8 mouse cellular contexts compared by ENCODE assay signal in the genomic region with DNA sequence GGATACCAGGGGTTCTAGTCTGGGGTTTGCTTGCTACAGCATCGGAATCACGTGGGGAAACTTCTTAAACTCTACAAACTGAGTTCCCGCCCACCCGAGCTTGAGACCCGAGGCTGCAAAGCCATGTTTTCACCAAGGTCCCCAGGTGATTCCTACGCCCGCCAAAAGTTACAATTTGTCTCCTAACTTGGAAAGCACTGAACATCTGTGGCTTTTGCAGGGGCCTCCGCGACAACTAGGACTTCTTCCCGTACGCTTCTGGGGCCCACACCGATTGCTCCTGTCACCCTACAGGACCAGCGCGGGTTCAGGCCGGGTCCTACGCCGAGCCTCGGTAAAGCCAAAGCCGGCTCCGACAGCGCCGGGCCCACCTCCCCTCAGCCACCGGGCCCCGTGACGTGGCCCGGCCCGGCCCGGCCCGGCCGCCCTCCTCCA. TPM values are rescaled to one million over a fixed set of nuclear protein-coding genes. Genes with fewer than 3 reads are reported as not detected.
DNase-seq lines count a peak whose midpoint lies in the region; ATAC-seq and TF ChIP-seq lines count a peak whose summit lies in the region.

No protein-coding gene starts in this region.

- H3K36me3 ChIP-seq in liver, adult 2 months (ENCODE audit: control insufficient read depth, insufficient read depth, low read length) = peaks cover 3% of the 10 kb centered on the region; the same call in 1 of the 2 replicates
- no peaks in the 10 kb centered on the region for H3K36me3 ChIP-seq in heart, postnatal 0 days (replicated peaks; ENCODE audit: control insufficient read depth, insufficient read depth, low read length)

- TF ChIP-seq CTCF in liver, adult 2 months (IDR thresholded peaks at IDR 0.05; ENCODE audit: low read depth, low read length) = no peak
- no peak for TF ChIP-seq CTCF in heart, postnatal 0 days (IDR thresholded peaks at IDR 0.05; ENCODE audit: low read depth)

- peak overlapping the region; percentile 80 for H3K27ac ChIP-seq in liver, adult 2 months (replicated peaks; ENCODE audit: insufficient read depth, low read depth, low read length)
- peak overlapping the region; percentile 79 for H3K27ac ChIP-seq in heart, postnatal 0 days (ENCODE audit: low read depth)

- H3K4me1 ChIP-seq in liver, adult 2 months (ENCODE audit: control insufficient read depth, insufficient read depth, low read length) = peaks cover 11% of the 10 kb centered on the region
- peaks cover 10% of the 10 kb centered on the region; the same call in 1 of the 2 replicates for H3K4me1 ChIP-seq in heart, postnatal 0 days (ENCODE audit: control insufficient read depth, insufficient read depth)

- under 1% methylated on average over 30 of the region's 30 CpGs for WGBS in liver, adult 2 months
- WGBS in heart, postnatal 0 days = under 1% methylated on average over 29 of the region's 30 CpGs

- no peak for DNase-seq in liver, adult 2 months (ENCODE audit: extremely low read depth, low read depth, low spot score)
- DNase-seq in liver (no peak), ZHBTc4 (ENCODE audit: low read depth, low spot score) (peak; percentile 74)
- DNase-seq in heart, postnatal 0 days (ENCODE audit: low spot score) = no peak
- DNase-seq in lung, postnatal 36 days = peak; percentile 42
- DNase-seq in spleen, postnatal 14 days (ENCODE audit: low spot score in 2 of 2) = no peak
- no peak for DNase-seq in gastrocnemius, postnatal 4 days (ENCODE audit: low spot score in 2 of 2)
- DNase-seq in layer of hippocampus, adult 11-12 months (ENCODE audit: low spot score) = no peak

- no peak for TF ChIP-seq EP300 in heart, postnatal 0 days (IDR thresholded peaks at IDR 0.05; ENCODE audit: low read depth)

- peaks cover 24% of the 10 kb centered on the region; the same call in 1 of the 2 replicates for H3K79me2 ChIP-seq in liver, adult 2 months (ENCODE audit: control insufficient read depth, insufficient read depth, low read length)

- H3K9me3 ChIP-seq in heart, postnatal 0 days (replicated peaks; ENCODE audit: control insufficient read depth, low read length) = no peaks in the 10 kb centered on the region

- peak overlapping the region; percentile 92 for H3K4me3 ChIP-seq in liver, adult 2 months (ENCODE audit: insufficient read depth, low read depth, low read length)
- peak overlapping the region; percentile 98 for H3K4me3 ChIP-seq in heart, postnatal 0 days (ENCODE audit: low read depth, low read length)

- peak; percentile 37 for ATAC-seq in heart, postnatal 0 days (ENCODE audit: insufficient read depth, low read depth)

- H3K4me2 ChIP-seq in heart, postnatal 0 days (ENCODE audit: low read depth, low read length) = peak overlapping the region; percentile 81

- TF ChIP-seq POLR2A in liver, adult 2 months (IDR thresholded peaks at IDR 0.05; ENCODE audit: extremely low read depth, insufficient read depth, low read length) = no peak

- no peaks in the 10 kb centered on the region for H3K27me3 ChIP-seq in liver, adult 2 months (ENCODE audit: control insufficient read depth, insufficient read depth, low read length)
- no peaks in the 10 kb centered on the region for H3K27me3 ChIP-seq in heart, postnatal 0 days (ENCODE audit: control insufficient read depth, insufficient read depth, low read length)

- peak overlapping the region; percentile 90 for H3K9ac ChIP-seq in liver, adult 2 months (ENCODE audit: low read depth, low read length)
- peak overlapping the region; percentile 94 for H3K9ac ChIP-seq in heart, postnatal 0 days (replicated peaks; ENCODE audit: low read depth, low read length)

RNA-seq across cellular contexts. Expression of a gene that starts 0.5 kb away (rescaled TPM):
- total RNA-seq in liver, adult 2 months (2014; rRNA removed) = 102 and 112 TPM in 2 replicates
- 41.4 and 45.5 TPM in 2 replicates for polyA plus RNA-seq in liver, adult 2 months (2012; rRNA removed)
- total RNA-seq in heart, postnatal 0 days (2014; rRNA removed; ENCODE audit: low replicate concordance) = 75.6 and 96.8 TPM in 2 replicates
- polyA plus RNA-seq in heart, postnatal 0 days (2015; fragmentation: Nextera tagmentation; extraction: Ambion mirVana) = 46.4 and 49.9 TPM in 2 replicates
- total RNA-seq in gastrocnemius, postnatal 4 days (2021) = 10 to 100 TPM; 57.9 to 73.5 TPM

RNA-seq across cellular contexts. Expression of a gene that starts 0.5 kb away (rescaled TPM):
- 30.6 and 35.9 TPM in 2 replicates for total RNA-seq in liver, adult 2 months (2014; rRNA removed)
- 26.2 and 29.8 TPM in 2 replicates for polyA plus RNA-seq in liver, adult 2 months (2012; rRNA removed)
- total RNA-seq in heart, postnatal 0 days (2014; rRNA removed; ENCODE audit: low replicate concordance) = 2.0 and 2.7 TPM in 2 replicates
- 1.4 and 2.3 TPM in 2 replicates for polyA plus RNA-seq in heart, postnatal 0 days (2015; fragmentation: Nextera tagmentation; extraction: Ambion mirVana)
- total RNA-seq in gastrocnemius, postnatal 4 days (2021) = 1 to 10 TPM; 1.9 to 3.5 TPM

Comparison
In these comparisons a context has a peak if more than half of its experiments do, and no peak if none do; other contexts are left out.
1. DNase-seq: peak in ZHBTc4 (single experiment) and lung, postnatal 36 days (single experiment); none in liver, adult 2 months (single experiment), liver (single experiment), heart, postnatal 0 days (single experiment), spleen, postnatal 14 days (0 of 2), gastrocnemius, postnatal 4 days (0 of 2) and layer of hippocampus, adult 11-12 months (single experiment).